Mouse (Mus musculus) small intestine, adult 2 months (tissue): ENCODE data around the gene Rpusd1. TPM values are rescaled to one million over a fixed set of nuclear protein-coding genes. Genes with fewer than 3 reads are reported as not detected.

Experiments used
- H3K27ac ChIP-seq: fragments of 200-500 bp; 2 replicates; pipeline ENCODE4 v1.5.1; 2012; ENCODE audit warnings: low read depth, low read length, control low read depth, inconsistent platforms; ENCODE audit not compliant: insufficient read depth
- H3K27me3 ChIP-seq: fragments of 200-500 bp; 2 replicates; pipeline ENCODE4 v1.6.1; 2012; ENCODE audit warnings: mild to moderate bottlenecking, moderate library complexity, low read length, inconsistent platforms; ENCODE audit not compliant: control insufficient read depth, insufficient read depth
- H3K36me3 ChIP-seq: fragments of 200-500 bp; 2 replicates; pipeline ENCODE4 v1.6.1; 2012; ENCODE audit warnings: mild to moderate bottlenecking, low read length, control low read depth, inconsistent platforms; ENCODE audit not compliant: control insufficient read depth, insufficient read depth
- H3K4me1 ChIP-seq: fragments of 200-500 bp; 2 replicates; pipeline ENCODE4 v1.6.1; 2012; ENCODE audit warnings: low read length, inconsistent platforms, mixed read lengths; ENCODE audit not compliant: control insufficient read depth, insufficient read depth, insufficient read length
- H3K4me3 ChIP-seq: fragments of 200-500 bp; 2 replicates; pipeline ENCODE4 v1.5.1; 2012; ENCODE audit warnings: low read depth, mild to moderate bottlenecking, control low read depth, inconsistent platforms, low read length, moderate library complexity
- CTCF ChIP-seq: fragments of 200-500 bp; IDR thresholded peaks from 2 replicates; pipeline ENCODE4 v1.5.1; 2012; ENCODE audit warnings: low read depth, mild to moderate bottlenecking, control low read depth, inconsistent platforms, low read length, moderate library complexity, mixed read lengths; ENCODE audit not compliant: insufficient replicate concordance, insufficient read length; ENCODE audit errors: extremely low read depth
- POLR2A ChIP-seq: fragments of 200-500 bp; IDR thresholded peaks from 2 replicates; pipeline ENCODE4 v1.6.1; 2012; ENCODE audit warnings: low read depth, mild to moderate bottlenecking, control low read depth, inconsistent platforms, low read length, moderate library complexity
- WGBS: fragments of 180-500 bp; shearing (Covaris S2); methylation state at CpG from one replicate; pipeline ENCODE4 v1.1.7; 2018; 5-methylcytosine and 5-hydroxymethylcytosine counted together
- polyA plus RNA-seq: library from polyadenylated mRNA; depleted of rRNA; stranded (reverse); fragments of >200 nt; gene quantifications from 2 replicates; pipeline ENCODE4 v1.2.3, GENCODE M21; 2012

The Rpusd1 gene
- polyA plus RNA-seq, 1 experiment, result 23.0 TPM

DNA sequence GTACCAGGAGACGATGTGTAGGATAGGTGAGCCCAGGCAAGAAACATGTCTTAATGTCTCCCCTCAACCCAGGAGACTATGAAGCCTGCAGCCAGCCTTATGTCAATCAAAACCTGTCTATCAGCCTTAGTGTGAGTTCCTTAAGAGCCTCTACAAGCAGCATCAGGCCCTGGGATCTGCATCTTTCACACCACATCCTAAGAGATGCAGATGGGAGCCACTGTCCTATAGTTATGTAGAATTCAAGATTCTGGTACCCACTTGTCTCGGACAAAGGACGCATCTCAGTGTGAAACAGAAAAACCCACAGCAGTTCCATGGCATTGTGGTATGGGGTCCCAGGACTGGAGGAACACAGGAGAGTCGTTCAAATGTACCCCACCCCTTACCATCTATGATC, 27.6 kb downstream of the Rpusd1 start:
- Histone ChIP-seq H3K27ac (no peak overlapping the region), H3K27me3 (no peaks in the 10 kb centered on the region), H3K4me1 (no peaks in the 10 kb centered on the region), H3K36me3 (no peaks in the 10 kb centered on the region), H3K4me3 (no peak overlapping the region)
- 68% methylated on average over 4 of the region's 4 CpGs for WGBS
- TF ChIP-seq POLR2A, result no peak
- TF ChIP-seq CTCF, result no peak

DNA sequence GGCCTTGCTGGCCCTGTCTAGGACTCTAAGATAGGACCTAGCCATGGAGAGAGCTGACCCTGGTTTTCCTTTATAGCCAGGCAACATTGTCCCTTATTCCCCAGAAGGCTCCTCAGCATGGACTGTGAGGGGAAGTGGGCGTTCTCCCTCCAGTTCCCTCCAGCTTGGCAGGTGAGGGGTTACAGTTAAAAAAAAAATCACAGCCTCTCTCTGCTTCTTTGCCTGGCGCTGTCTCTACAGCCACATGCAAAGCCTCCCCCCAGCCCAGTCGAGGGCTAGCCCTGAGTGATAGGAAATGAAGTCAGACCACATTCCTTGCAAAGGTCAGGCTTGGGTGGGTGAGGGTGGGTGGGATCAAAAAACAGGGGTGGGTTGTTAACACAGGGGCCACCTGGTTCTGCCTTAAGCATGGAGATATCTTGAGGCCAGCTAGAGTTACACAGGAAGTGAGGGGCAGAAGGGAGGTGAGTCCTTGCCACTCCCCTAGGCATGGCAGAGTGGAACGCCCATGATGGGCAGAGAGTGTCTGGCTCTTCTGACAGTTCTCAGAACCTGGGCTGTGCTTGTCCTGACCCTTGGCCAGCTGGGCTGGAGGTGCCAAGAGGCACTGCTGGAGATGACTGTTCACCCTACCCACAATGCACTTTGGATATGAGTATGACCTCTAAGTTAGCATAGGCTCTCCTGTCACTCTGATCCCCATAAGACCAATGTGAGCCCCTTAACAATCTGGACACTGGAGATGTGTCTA, 28.3 kb downstream of the Rpusd1 start:
- Histone ChIP-seq H3K27me3 (no peaks in the 10 kb centered on the region), H3K27ac (no peak overlapping the region), H3K4me1 (no peaks in the 10 kb centered on the region), H3K4me3 (no peak overlapping the region), H3K36me3 (no peaks in the 10 kb centered on the region)
- 19% methylated on average over 4 of the region's 4 CpGs for WGBS
- TF ChIP-seq CTCF, result no peak

DNA sequence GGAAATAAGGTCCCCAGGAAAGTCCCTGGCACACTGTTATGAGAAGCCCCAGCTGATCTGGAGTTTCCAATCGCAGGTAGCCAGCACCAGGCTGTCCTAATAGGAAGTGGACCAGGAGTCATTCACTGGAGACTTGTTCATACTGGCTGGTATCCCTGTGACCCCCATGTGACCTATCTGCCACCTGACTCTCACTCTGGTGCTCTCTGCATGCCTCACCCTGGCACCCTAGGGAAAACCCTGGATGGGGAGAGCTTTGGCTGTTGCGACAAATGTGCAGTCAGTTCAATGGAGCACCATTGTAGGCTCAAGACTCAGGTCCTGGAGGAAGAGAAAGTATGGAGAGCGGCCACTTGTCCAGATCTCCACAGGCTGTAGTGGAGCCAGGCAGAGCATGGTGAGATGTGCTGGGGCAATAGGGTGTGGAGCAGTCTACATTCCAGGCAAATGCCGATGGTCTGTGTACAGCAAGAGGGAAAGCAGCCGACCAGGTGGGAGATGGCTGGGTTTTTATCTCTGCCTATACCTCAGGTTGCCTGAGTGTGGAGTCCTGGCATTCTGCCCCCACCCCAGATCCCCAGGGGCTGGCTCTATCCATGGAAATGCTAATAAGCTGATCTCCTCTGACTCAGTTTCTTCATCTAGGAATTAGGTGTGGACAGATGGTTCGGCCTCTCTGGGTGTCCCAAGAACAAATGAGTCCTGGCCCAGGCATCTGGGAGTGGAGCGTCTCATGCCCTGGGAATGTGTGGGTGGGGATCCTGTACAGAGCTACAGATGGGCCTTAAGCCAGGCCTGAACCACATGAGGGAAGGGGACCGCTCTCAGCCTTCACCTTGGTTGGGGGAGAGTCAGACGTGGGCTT, 29.1 kb downstream of the Rpusd1 start:
- H3K27me3 ChIP-seq, result no peaks in the 10 kb centered on the region
- H3K4me1 ChIP-seq, result no peaks in the 10 kb centered on the region
- H3K36me3 ChIP-seq, result no peaks in the 10 kb centered on the region
- no peak overlapping the region for H3K4me3 ChIP-seq
- no peak overlapping the region for H3K27ac ChIP-seq
- WGBS, result 63% methylated on average over 9 of the region's 9 CpGs
- TF ChIP-seq POLR2A (no peak), CTCF (no peak)

DNA sequence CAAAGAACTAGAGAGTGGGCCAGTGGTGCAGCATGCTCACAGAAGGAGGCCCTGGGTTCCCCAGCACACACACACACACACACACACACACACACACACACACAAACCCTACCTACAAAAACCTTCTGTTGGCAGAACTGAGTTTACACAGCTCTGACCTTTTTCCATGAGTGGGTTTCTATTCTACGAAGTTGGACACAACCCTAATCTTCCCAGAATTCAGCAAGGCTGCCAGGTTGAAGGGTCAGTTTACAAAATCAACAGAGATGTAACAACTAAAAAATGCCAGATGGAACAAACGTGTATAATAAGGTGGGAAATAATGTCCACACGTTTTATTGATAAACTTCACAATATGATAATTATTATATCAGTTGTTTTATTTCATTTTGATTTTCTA, 30.2 kb downstream of the Rpusd1 start:
- no peaks in the 10 kb centered on the region for H3K27me3 ChIP-seq
- H3K27ac ChIP-seq, result no peak overlapping the region
- TF ChIP-seq CTCF (no peak), POLR2A (no peak)
- H3K4me3 ChIP-seq, result no peak overlapping the region
- WGBS, result 49% methylated on average over 3 of the region's 3 CpGs
- no peaks in the 10 kb centered on the region for H3K4me1 ChIP-seq
- no peaks in the 10 kb centered on the region for H3K36me3 ChIP-seq

DNA sequence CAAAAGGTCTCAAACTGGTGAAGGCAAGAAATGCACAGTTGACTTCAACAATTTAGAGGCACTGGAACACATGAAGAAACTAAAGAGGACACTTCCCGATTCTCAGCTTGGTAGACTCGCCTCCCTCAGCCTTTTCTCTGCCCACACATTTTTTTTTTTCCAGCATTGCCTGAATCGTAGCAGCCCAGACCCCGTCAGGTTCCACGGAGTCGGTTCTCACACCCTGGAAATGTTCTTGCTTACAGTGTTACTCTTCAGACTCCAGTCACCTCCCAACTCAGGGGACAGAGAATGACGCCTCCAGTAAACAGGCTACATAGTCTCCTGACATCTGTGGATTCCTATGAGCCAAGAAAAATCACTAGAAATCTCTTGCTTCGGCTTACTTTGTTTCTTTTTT, 32.7 kb downstream of the Rpusd1 start:
- WGBS, result 71% methylated on average over 8 of the region's 8 CpGs
- Histone ChIP-seq H3K27me3 (no peaks in the 10 kb centered on the region), H3K27ac (no peak overlapping the region), H3K4me3 (no peak overlapping the region), H3K4me1 (no peaks in the 10 kb centered on the region), H3K36me3 (no peaks in the 10 kb centered on the region)
- TF ChIP-seq POLR2A (no peak), CTCF (no peak)

DNA sequence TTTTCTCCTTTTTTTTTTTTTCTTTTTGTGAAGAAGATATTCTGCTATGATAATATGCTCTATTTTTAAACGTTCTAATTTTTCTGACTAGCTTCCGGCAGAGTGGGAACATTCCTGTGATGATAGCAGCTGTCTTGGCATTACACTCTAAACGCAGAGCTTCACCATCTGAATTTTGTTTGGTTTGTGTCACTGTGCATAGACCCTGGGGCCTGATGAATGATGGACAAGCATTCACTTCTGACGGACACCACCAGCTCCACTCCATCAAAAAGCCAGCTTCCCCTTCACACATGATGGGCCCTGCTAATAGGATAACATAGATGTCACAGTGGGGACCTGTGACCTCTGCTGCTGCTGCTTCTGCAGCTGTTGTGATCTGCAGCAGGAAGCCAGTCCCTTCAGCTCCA, 34.1 kb downstream of the Rpusd1 start:
- no peak overlapping the region for H3K27ac ChIP-seq

DNA sequence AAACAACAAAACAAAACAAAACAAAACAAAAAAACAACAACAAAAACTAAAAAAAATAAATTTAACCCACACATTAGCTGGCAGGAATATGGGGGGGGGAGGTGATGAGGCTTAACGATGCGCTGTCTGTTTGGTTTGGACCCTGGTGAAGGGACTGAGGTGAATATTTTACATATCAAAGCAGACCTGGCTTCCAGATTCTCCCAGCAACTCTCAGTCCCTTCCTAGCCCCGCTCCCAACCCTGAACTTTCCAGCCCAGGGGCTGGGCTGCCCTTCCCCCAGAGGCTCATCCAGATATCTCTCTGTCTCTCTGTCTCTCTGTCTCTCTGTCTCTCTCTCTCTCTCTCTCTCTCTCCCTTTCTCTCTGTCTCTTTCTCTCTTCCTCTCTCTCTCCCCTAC, 35.1 kb downstream of the Rpusd1 start:
- H3K36me3 ChIP-seq, result no peaks in the 10 kb centered on the region
- H3K4me3 ChIP-seq, result no peak overlapping the region
- no peaks in the 10 kb centered on the region for H3K27me3 ChIP-seq
- H3K27ac ChIP-seq, result no peak overlapping the region
- TF ChIP-seq CTCF (no peak), POLR2A (no peak)
- H3K4me1 ChIP-seq, result no peaks in the 10 kb centered on the region
- 45% methylated on average over 3 of the region's 3 CpGs for whole genome bisulfite sequencing

More for the DNA sequence above, 34.1 kb downstream of the Rpusd1 start:
- no peak overlapping the region for H3K4me3 ChIP-seq
- TF ChIP-seq CTCF, result no peak
- TF ChIP-seq POLR2A, result no peak
- H3K4me1 ChIP-seq, result no peaks in the 10 kb centered on the region
- H3K36me3 ChIP-seq, result no peaks in the 10 kb centered on the region
- no peaks in the 10 kb centered on the region for H3K27me3 ChIP-seq
- 44% methylated on average over 4 of the region's 4 CpGs for WGBS
